Mouse (Mus musculus): ENCODE measurements around the gene Dhtkd1. TPM values are rescaled to one million over a fixed set of nuclear protein-coding genes. Genes with fewer than 3 reads are reported as not detected.

Gene Dhtkd1
- polyA plus RNA-seq, 1 experiment from 2014 or later: 3.6 TPM

Other genes starting within 250 kb of the Dhtkd1 start
- gene Camk1d, start 228.3 kb downstream of the Dhtkd1 start, polyA plus RNA-seq (2014; fragmentation: Nextera tagmentation; extraction: Ambion mirVana): 19.1 and 20.5 TPM in 2 replicates
- 71.0 and 73.0 TPM in 2 replicates for gene Nudt5, start 97.8 kb downstream of the Dhtkd1 start, polyA plus RNA-seq (2014; fragmentation: Nextera tagmentation; extraction: Ambion mirVana)
- 277 and 302 TPM in 2 replicates for gene Cdc123, start 97.6 kb downstream of the Dhtkd1 start, polyA plus RNA-seq (2014; fragmentation: Nextera tagmentation; extraction: Ambion mirVana)
- 1.2 and 2.0 TPM in 2 replicates for gene Gm13199, start 79.9 kb downstream of the Dhtkd1 start, polyA plus RNA-seq (2014; fragmentation: Nextera tagmentation; extraction: Ambion mirVana)
- 90.0 and 99.8 TPM in 2 replicates for gene Sec61a2, start 47.4 kb downstream of the Dhtkd1 start, polyA plus RNA-seq (2014; fragmentation: Nextera tagmentation; extraction: Ambion mirVana)
- 13.7 and 14.6 TPM in 2 replicates for gene Upf2, start 8.7 kb upstream of the Dhtkd1 start, polyA plus RNA-seq (2014; fragmentation: Nextera tagmentation; extraction: Ambion mirVana)
- gene Proser2, start 187.4 kb upstream of the Dhtkd1 start, polyA plus RNA-seq (2014; fragmentation: Nextera tagmentation; extraction: Ambion mirVana): 17.6 and 17.7 TPM in 2 replicates